Mouse (Mus musculus) adrenal gland, adult 8-10 months (tissue): Measurements from ENCODE around the gene Rere. TPM values are rescaled to one million over a fixed set of nuclear protein-coding genes. Genes with fewer than 3 reads are reported as not detected.
A peak's percentile ranks its signal among the peaks of the same experiment; 100 is the strongest.

Experiments used
- DNase-seq: peaks from one replicate; pipeline ENCODE4 v3.0.0; 2022
- total RNA-seq, 4 experiments: library from RNA; stranded (reverse); gene quantifications; 2 replicates each; pipeline ENCODE4 v1.2.4; 2022

Gene Rere
- total RNA-seq, 4 experiments from 2014 or later: 108 to 187 (median 139) TPM

- DNase-seq: no peak
Measured at GRCm38 (mm10) chr4:150622641-150623040, 341.2 kb downstream of the Rere start.

GRCm38 (mm10) chr4:150624214-150624823 is 342.9 kb downstream of the Rere start:
- DNase-seq: no peak

DNA sequence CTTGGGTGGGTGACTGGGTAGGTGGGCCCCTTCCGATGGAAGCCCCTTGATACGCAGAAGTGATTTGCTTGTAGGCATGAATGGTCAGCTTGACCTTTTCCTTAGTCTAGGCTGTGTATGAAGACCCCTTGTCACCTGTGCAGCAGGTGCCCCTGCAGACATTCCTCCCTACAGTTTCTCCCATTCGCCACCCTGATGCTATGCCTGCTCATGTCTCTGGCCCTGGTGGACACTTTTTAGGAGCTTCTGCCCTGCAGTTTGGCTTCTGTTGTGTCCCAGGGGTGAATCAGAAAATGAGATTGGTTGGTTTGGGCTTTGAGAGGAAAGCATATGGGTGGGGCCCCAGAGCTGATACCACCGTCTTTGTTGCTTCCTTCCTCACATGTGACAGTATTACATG is 343.5 kb downstream of the Rere start:
- no peak for DNase-seq

DNA sequence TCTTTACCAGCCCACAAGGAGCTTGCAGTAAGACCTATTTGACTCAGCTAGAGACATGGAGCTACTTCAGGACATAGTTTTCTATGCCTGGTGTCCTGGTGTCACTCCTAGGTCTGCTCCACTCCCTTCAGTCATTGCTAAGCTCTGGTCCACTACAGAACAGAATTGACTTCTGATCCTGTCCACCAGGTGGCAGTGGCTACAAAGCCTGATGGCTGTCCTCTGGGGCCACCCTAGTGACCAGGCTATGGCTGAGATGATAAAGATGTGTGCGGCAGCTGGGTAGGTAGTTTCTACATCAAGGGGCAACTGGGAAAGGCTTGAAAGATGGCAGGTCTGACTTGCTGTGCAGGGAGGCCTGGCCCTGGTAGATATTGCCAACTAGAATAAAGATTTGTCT is 344.0 kb downstream of the Rere start:
- DNase-seq: no peak

DNA sequence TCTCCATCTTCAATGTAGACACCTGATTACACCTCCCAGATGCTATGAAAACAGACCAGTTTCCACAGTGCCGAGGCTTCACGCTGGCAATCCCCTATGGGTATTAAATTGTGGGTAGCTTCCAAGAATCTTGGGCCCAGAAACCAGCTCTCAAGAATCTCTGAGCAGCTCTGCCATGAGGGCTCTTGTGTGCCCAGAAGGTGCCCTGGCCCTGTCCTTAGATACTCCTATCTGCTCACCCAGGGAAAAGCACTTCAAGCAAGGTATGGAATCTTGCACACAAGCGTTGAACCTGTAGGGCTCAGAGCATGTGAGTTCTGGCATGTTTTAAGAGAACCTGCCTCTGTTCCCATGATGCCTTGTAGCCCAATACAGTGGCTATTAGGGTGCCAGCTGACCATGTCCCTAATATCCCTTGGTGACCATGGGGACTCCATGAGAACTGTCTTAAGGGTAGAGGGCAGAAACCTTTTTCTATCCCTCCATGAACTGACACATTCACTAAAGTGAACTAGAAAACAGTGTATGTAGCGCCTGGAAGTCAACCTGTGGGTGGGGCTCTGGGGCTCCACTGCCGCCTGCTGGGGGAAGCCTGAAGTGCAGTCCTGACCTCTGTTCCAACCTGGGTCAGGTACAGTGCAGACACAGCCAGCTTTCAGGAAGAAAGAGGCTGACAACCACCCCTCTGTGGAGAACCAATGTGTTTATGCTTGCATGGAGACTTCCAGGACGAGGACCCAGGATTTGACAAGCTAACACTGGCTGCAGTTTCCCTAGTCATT is 344.7 kb downstream of the Rere start:
- DNase-seq: no peak

DNA sequence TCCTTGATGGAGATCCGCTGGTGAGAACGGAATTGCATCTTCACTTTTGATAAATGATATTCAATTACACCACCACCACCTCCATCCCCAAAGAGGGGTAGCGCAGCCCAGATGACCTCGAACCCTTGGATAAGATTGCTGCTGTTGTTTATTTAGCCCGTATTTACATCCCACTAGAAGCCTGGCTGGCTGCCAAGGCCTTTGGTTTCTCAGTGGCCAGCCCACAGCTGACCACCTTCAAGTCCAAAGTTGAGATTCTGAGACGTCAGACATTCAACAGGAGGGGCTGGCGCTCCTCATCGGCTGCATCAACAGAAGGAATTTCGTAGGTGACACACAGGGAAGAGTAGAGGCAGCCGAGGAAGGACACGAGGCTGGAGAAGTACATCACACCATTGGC is 347.8 kb downstream of the Rere start:
- no peak for DNase-seq

- no peak for DNase-seq
Measured at GRCm38 (mm10) chr4:150635568-150635967, 354.1 kb downstream of the Rere start.

DNA sequence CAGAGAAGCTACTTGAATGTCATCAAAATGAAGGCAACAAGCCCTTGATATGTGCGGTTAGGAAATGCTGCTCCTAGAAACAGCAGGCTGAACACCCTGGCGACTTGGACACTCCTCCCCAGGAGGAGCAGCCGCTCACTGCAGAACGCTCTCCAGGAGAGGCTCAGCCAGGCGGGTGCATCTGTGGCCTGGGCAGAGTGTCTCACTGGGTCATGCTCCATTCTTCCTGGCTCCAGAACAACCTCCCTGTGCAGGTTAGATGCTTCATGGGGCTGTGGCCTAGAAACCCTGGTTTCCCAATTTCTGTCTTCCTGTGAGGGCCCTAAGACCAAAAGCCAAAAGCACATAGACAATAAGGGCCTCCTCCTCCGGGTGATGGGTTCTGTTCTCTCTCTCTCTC is 355.2 kb downstream of the Rere start:
- no peak for DNase-seq

- DNase-seq: no peak
Measured at GRCm38 (mm10) chr4:150644299-150644698, 362.9 kb downstream of the Rere start.

GRCm38 (mm10) chr4:150649327-150649726 is 367.9 kb downstream of the Rere start:
- no peak for DNase-seq

DNA sequence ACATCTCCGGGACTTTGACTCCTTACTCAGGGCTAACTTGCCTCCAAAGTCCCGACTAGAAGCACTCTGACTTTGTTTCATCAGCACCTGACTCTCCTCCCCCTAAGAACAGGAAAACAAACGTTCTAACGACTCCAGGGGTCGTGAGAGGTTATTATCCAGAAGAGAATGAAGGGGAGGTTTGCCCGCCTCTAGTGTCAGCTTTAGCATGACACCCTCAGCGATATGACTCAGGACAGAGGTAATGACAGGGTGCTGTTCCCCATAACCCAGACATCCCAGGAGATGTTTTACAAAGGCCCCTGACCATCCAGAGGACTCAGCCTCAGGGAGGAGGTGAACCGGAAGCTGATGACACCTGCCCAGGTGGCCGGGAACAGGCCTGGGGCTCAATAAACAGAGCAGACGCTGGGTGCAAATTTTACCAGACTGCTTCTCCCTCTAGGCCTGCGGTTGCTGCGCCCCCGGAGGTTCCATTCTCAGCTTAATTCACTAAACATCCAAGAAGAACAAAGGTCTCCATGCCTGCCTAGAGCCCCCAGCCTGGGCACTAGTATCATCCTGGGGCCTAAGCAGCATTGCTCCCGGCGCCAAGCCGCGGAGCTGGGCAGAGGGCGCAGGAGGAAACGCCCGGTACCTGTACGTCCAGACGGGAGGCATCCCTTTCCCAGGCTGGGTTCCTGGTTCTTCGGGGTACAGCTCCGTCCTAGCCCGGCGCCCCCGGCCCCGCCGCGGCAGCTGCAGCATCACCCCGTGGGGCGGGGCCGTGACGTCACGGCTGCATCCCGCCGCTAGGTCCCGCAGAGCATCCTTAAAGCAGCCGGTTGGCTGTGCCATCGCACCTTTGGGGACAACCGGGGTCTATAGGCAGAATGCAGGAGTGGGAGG is 370.2 kb downstream of the Rere start, which contains the start of gene Slc45a1:
Gene Slc45a1 (minus strand): TSS at position 785 of the 888 bp plus-strand sequence.
- DNase-seq: no peak

DNA sequence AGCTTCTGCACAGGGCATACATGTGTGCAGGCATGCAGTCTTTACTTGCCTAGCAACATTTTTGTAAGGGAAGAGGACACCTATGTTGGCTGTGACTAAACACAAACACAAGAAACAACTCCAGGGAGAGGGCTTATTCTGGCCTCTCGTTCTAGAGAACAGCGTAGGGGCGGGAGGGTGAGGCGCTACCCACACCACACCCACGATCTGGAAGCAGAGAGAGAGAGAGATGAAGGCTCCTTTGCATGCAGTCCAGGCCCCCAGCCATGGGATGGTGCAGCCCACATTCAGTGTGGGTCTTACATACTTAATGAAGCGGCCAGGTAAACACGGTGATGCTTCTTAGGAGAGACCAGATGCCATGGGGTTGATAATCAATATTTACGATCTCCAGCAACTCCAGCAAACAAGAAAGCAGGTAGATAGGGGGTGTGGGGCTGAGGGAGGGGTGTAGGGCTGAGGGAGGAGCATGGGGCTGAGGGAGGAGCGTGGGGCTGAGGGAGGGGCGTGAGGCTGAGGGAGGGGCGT is 371.7 kb downstream of the Rere start:
- no peak for DNase-seq

DNA sequence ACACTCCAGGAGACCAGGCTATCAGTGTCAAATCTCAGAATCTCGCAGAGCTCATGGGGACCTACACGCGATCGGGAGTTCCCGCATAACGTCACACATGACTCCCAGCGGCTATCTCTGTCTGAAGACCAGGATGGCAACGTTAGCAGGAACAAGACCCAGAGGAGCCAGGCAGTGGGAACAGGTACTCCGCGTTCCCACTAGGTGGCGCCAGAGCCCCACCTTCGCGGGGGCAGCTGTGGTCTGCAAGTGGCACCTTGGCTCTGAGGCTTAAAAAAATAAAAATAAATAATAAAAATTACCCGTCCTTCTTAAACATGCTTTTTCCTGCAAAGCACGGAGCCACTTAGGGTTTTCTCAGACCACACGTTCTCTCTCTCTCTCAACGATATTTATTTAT is 374.5 kb downstream of the Rere start:
- DNase-seq: peak; percentile 73

DNA sequence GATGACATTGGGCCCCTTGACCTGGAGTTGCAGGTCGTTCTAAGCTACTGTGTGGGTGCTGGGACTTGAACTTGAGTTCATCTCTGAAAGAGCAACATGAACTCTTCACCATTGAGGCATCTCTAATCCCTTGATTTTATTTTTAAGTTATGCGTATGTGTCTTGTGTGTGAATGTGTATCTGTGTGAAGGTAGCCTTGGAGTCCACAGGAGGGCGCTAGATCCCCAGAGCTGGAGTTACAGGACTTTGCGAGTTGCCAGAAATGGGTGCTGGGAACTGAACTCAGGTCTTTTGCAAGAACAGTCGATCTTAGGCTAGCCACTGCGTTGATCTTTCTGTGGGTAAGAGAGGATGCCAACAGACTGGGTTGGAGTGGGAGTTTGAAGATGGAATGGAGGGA is 375.1 kb downstream of the Rere start:
- no peak for DNase-seq

DNA sequence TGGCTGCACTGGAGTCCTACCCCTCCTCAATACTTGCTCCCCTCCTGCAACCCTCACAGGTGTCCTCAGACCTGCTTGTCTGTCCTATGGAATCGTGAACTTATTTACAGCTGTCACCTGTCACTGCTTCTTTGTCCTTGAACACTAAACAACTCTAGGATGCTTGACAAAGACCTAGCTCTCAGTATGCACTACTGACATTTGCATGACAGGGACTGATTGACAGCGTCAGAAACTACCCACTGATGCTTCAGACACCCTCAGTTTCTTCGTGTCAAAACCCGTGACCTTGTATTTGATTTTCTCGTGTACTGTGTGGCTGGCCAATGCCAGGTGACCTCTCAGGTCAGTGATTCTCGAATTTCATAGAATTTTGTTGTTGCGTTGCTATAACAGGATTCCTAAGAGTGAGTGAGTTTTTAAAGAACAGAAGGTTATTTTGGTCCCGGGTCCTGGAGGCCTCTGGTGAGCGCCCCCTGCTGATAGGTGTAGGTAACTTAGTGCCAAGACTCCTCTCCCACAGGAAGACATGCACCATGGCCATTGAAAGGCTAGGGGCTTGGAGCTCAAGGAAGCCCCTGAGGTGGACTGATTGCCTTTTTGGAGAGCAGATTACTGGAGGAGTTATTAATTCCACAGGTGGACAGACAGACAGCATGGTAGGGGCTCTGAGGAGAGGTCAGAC is 378.6 kb downstream of the Rere start:
- DNase-seq: no peak

- DNase-seq: no peak
Measured at GRCm38 (mm10) chr4:150661886-150662285, 380.4 kb downstream of the Rere start.

DNA sequence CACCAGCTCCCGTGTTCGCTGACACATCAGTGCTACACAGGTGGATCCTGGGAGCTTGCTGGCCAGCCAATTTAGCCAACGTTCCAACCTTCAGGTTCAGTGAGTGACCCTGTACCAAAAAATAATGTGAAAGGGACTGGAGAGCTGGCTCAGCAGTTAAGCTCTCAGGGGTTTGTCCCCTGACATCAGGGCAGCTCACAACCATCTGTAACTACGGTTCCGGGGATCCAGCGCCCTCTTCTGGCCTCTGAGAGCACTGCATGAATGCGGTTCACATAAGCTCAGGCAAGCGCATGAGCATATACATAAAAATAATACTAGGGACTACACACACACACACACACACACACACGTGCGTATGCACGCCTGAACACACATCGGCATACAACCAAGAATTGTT is 381.7 kb downstream of the Rere start:
- no peak for DNase-seq

DNA sequence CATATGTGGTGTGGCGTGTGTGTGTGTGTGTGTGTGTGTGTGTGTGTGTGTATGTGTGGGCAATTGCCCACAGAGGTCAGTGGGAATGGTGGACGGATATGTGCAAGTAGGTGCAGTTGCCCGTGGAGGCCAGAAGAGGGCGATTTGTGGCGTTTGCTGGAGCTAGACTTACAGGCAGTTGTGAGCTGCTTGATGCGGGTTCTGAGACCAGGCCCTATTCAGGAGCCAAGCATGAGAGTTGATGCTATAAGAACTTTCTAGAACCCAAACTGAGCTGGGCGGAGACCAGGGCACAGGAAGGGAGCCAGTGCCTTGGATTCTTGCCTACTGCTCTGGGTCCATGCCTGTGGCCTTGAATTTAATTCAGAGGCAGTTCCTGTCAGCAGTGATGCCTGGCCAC is 383.3 kb downstream of the Rere start:
- no peak for DNase-seq

DNA sequence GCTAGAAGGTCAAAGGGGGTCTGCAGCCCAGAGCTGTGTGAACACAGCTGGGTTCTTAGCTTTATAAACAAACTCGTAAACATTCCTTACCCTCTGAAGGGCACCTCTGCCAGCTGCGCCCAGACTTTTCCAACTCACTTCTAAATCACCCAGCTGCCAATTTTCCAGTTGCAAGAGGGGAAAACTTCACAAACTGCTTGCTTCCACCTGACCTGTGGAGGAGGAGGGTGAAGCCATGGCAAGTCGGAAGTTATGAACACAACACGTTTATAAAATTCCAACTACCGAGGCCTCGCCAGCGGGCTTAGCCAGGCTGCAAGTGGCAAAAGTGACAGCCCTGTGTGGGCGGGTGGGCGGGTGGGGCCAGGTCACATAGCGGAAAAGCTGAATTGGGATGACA is 384.4 kb downstream of the Rere start:
- DNase-seq: no peak
